Mouse (Mus musculus) duodenum, adult 2 months (tissue): ENCODE results near the gene Shank3. TPM values are rescaled to one million over a fixed set of nuclear protein-coding genes. Genes with fewer than 3 reads are reported as not detected.

ENCODE experiments used
- polyA plus RNA-seq: library from polyadenylated mRNA; depleted of rRNA; stranded (reverse); fragments of >200 nt; gene quantifications from 2 replicates; pipeline ENCODE4 v1.2.3, GENCODE M21; 2012; ENCODE audit warnings: low replicate concordance; rRNA removed

Gene Shank3
- 7.7 and 8.7 TPM in 2 replicates for polyA plus RNA-seq

DNA sequence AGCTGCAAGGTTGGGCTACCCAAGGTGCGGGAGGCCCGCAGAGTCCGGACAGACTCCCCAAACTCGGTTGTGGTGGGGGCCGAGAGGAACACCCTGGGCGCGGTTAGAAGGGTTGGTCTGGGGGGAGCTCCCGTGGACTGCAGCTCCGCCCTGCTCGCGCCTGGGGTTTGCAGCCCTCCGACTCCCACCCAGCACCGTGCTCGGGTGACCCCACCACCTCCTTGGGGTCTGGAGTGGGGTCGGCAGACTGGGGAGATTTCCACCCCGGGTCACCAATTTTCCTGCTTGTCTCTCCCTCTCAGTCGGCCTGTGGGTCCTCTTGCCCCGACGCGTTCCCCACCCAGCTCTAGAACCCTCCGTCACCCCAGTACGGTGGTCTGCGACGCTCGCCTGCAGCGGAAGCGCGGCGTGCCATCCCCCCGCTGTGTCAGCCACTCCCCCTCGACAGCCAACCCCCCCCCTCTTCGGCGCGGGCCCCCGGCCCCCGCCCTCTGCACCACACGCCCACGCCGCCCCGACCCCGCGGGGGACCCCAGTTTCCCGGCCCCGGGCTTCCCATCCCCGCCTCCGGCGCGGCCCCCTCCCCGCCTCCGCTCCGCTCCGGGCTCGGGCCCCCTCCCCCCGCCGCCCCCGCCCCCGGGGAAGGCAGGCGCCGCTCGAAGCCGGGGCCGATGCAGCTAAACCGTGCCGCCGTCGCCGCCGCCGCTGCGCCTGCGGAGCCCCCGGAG lies at the start of gene Shank3:
Gene Shank3 (plus strand): TSS at position 663 of the 728 bp plus-strand sequence.

GRCm38 (mm10) chr15:89453865-89454478 lies 45.5 kb upstream of the Shank3 start, which contains the start of gene Mapk8ip2:
Gene Mapk8ip2 (plus strand): TSS chr15:89453913.

GRCm38 (mm10) chr15:89477091-89477491 lies 22.3 kb upstream of the Shank3 start, which contains the start of gene Arsa:
Gene Arsa (minus strand): TSS chr15:89477425.

DNA sequence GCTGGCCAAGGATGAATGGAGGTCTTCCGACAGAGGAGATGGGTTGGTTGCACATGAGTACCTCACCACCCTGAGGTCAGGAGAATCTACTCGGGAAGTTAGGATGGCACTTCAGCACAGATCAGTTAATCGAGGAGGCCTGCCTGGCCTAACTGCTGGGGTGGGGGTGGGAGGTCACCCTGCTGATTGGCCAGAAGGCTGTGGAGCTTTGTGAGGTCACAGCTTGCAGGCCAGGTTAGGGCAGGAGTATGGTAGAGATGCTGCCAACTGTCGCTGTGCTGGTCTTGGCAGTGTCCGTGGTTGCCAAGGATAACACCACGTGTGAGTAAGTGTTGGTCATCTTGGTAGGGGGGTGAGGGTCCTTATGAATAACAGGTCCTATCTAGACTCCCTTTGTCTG lies 68.7 kb downstream of the Shank3 start, which contains the start of gene Acr:
Gene Acr (plus strand): TSS at position 213 of the 400 bp plus-strand sequence.

GRCm38 (mm10) chr15:89591723-89592455 lies 92.5 kb downstream of the Shank3 start, which contains the start of gene Rabl2:
Gene Rabl2 (minus strand): TSS chr15:89591923.

Other genes with a start within 250 kb of the Shank3 start
- gene Sbf1, start 184.3 kb upstream of the Shank3 start, polyA plus RNA-seq, result 150 and 156 TPM in 2 replicates
- 0.59 and 3.3 TPM in 2 replicates for gene Adm2, start 176.9 kb upstream of the Shank3 start, polyA plus RNA-seq
- gene Miox, start 165.2 kb upstream of the Shank3 start, polyA plus RNA-seq, result 0.21 TPM in 1 of 2 replicates, not detected in the other
- 30.4 and 32.4 TPM in 2 replicates for gene Lmf2, start 144.0 kb upstream of the Shank3 start, polyA plus RNA-seq
- 97.4 and 142 TPM in 2 replicates for gene Ncaph2, start 143.9 kb upstream of the Shank3 start, polyA plus RNA-seq
- gene Sco2, start 125.8 kb upstream of the Shank3 start, polyA plus RNA-seq, result 308 and 600 TPM in 2 replicates
- 99.3 and 259 TPM in 2 replicates for gene Tymp, start 122.6 kb upstream of the Shank3 start, polyA plus RNA-seq
- 108 and 177 TPM in 2 replicates for gene Odf3b, start 120.3 kb upstream of the Shank3 start, polyA plus RNA-seq
- 2.8 and 3.0 TPM in 2 replicates for gene Klhdc7b, start 114.7 kb upstream of the Shank3 start, polyA plus RNA-seq
- gene Syce3, start 89.1 kb upstream of the Shank3 start, polyA plus RNA-seq, result 0.78 and 1.7 TPM in 2 replicates
- 2.7 and 2.8 TPM in 2 replicates for gene Cpt1b, start 73.8 kb upstream of the Shank3 start, polyA plus RNA-seq
- gene C730034F03Rik, start 70.0 kb upstream of the Shank3 start, polyA plus RNA-seq, result 0.21 and 0.41 TPM in 2 replicates
- gene Gm44502, start 69.9 kb upstream of the Shank3 start, polyA plus RNA-seq, result 5.1 and 5.5 TPM in 2 replicates
- 104 and 155 TPM in 2 replicates for gene Chkb, start 69.7 kb upstream of the Shank3 start, polyA plus RNA-seq
- gene Mapk8ip2, start 45.7 kb upstream of the Shank3 start, polyA plus RNA-seq, result 0.81 and 1.0 TPM in 2 replicates
- 35.8 and 42.8 TPM in 2 replicates for gene Arsa, start 22.2 kb upstream of the Shank3 start, polyA plus RNA-seq
- 0.13 and 0.34 TPM in 2 replicates for gene Acr, start 68.7 kb downstream of the Shank3 start, polyA plus RNA-seq
- 1.0 and 3.9 TPM in 2 replicates for gene Rabl2, start 92.3 kb downstream of the Shank3 start, polyA plus RNA-seq